Mouse (Mus musculus) naive thymus-derived CD4-positive, alpha-beta T cell, adult 2 months (primary cell): ENCODE results near the gene Dclk3.

ENCODE experiments used
- DNase-seq: peaks from one replicate; pipeline ENCODE4 v3.0.0-alpha.2; 2011; ENCODE audit warnings: low read depth

Gene Dclk3

GRCm38 (mm10) chr9:111440446-111440845, 1.6 kb downstream of the Dclk3 start:
- DNase-seq, result no peak

- no peak for DNase-seq
Measured at GRCm38 (mm10) chr9:111441151-111441550, 2.3 kb downstream of the Dclk3 start.

- no peak for DNase-seq
Measured at GRCm38 (mm10) chr9:111446204-111446603, 7.3 kb downstream of the Dclk3 start.

GRCm38 (mm10) chr9:111448976-111449375, 10.1 kb downstream of the Dclk3 start:
- no peak for DNase-seq

GRCm38 (mm10) chr9:111449880-111450279, 11.0 kb downstream of the Dclk3 start:
- no peak for DNase-seq

GRCm38 (mm10) chr9:111450853-111451404, 12.0 kb downstream of the Dclk3 start:
- DNase-seq, result no peak

GRCm38 (mm10) chr9:111453895-111454294, 15.0 kb downstream of the Dclk3 start:
- DNase-seq, result no peak

- no peak for DNase-seq
Measured at GRCm38 (mm10) chr9:111457176-111457935, 18.5 kb downstream of the Dclk3 start.

GRCm38 (mm10) chr9:111457936-111458310, 19.0 kb downstream of the Dclk3 start:
- no peak for DNase-seq

GRCm38 (mm10) chr9:111459466-111459865, 20.6 kb downstream of the Dclk3 start:
- DNase-seq, result no peak

GRCm38 (mm10) chr9:111460201-111460814, 21.4 kb downstream of the Dclk3 start:
- DNase-seq, result no peak

- no peak for DNase-seq
Measured at GRCm38 (mm10) chr9:111461415-111462103, 22.7 kb downstream of the Dclk3 start.

GRCm38 (mm10) chr9:111465666-111466065, 26.8 kb downstream of the Dclk3 start:
- DNase-seq, result no peak

GRCm38 (mm10) chr9:111473686-111474457, 35.0 kb downstream of the Dclk3 start:
- no peak for DNase-seq

GRCm38 (mm10) chr9:111474458-111474745, 35.5 kb downstream of the Dclk3 start:
- no peak for DNase-seq

GRCm38 (mm10) chr9:111475281-111475680, 36.4 kb downstream of the Dclk3 start:
- DNase-seq, result no peak

GRCm38 (mm10) chr9:111475973-111476372, 37.1 kb downstream of the Dclk3 start:
- DNase-seq, result no peak

- no peak for DNase-seq
Measured at GRCm38 (mm10) chr9:111476479-111477016, 37.7 kb downstream of the Dclk3 start.

- no peak for DNase-seq
Measured at GRCm38 (mm10) chr9:111478853-111479490, 40.1 kb downstream of the Dclk3 start.

GRCm38 (mm10) chr9:111481011-111481410, 42.1 kb downstream of the Dclk3 start:
- no peak for DNase-seq
